Mouse (Mus musculus) left cerebral cortex, postnatal 25 days (tissue): ENCODE data around the gene Gm17581. TPM values are rescaled to one million over a fixed set of nuclear protein-coding genes. Genes with fewer than 3 reads are reported as not detected.
A peak's percentile ranks its signal among the peaks of the same experiment; 100 is the strongest.
"Not testable (repeated sequence)": the region's sequence is repeated elsewhere in the genome, so short reads cannot be mapped to it uniquely, and the experiment has no call there.

Experiments used
- DNase-seq, 2 experiments: peaks; one replicate each; pipeline ENCODE4 v3.0.0; 2022; ENCODE audit warnings: low spot score in 2 of 2, mixed read lengths in 1 of 2
- intact Hi-C: fragments of 180-260 bp; cut with DNase I; formaldehyde crosslinking; loops from one replicate; pipeline ENCODE4 v1.15.1; 2025
- total RNA-seq, 2 experiments: library from RNA; stranded (reverse); gene quantifications; 2 replicates each; pipeline ENCODE4 v1.2.3; 2021

The Gm17581 gene
- not detected for total RNA-seq

- DNase-seq, intact Hi-C loops: not testable (repeated sequence)
These were observed at the start of gene Gm17581 for GRCm38 (mm10) chr2:155735766-155736165. Gm17581 (minus strand) TSS chr2:155735866.

DNA sequence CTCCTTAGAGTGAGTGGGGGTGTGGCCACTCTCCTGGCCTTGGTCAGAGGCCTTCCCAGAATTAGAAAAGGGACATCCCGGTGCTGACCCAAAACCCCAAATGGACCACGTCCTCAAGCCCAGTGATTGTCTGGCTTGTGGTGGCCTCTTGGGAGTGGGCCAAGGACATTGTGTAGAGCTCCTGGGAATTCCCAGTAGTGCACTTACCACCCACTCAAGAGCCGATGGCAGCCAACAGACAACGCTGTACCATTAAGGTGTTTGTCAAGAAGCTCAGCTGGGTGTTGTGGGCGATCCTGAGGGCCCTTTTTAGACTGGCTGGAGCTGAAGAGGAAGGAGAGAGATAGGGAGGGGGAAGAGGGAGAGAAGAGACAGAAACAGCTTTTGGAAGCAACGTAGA is 48.9 kb upstream of the Gm17581 start:
- DNase-seq = peak; percentile 56 to 88
- intact Hi-C loops = no loop called here

DNA sequence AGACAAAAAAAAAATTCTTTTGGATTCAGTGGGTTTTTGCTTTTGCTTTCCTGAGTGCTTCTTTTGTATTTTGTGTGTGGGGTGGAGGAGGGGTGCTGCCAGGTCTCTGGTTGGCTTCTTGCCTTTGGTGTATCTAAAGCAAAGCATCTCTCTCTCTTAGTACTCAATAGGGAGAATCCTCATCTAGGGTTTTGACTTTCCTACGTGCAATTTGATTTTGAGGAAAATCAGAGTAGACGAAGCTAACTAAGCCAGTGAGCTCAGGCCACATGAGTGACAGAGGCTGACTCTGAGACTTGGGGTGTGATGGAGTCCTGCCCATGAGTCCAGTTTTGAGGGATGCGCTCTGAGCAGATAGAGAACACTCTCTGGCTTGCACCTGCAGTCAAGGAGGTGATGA is 43.8 kb upstream of the Gm17581 start:
- DNase-seq = no peak
- intact Hi-C loops = loop anchor here (5.0 kb wide), 1 partner anchor 33 kb away; no protein-coding TSS in a partner anchor

DNA sequence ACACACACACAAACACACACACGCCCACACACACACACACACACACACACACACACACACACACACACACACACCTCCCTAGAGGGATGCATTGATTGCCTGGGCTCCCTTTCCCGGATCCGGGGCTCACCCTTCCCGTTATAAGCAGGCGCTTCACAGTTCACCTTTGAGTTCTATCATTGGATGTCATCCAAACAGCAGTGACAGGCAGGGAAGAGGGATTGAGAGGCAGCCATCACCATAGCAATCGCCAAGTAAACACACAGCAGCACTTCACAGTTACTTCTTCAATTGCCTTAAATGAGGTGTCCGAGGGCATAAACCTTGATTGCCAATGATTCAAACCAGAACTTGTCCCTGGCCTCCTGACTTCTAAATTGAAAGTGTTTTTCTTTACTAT is 43.4 kb upstream of the Gm17581 start:
- DNase-seq = no peak
- intact Hi-C loops = loop anchor here (5.0 kb wide), 1 partner anchor 33 kb away; no protein-coding TSS in a partner anchor

GRCm38 (mm10) chr2:155778004-155778403 is 42.3 kb upstream of the Gm17581 start:
- intact Hi-C loops = loop anchor here (5.0 kb wide), 1 partner anchor 34 kb away; no protein-coding TSS in a partner anchor
- no peak for DNase-seq

DNA sequence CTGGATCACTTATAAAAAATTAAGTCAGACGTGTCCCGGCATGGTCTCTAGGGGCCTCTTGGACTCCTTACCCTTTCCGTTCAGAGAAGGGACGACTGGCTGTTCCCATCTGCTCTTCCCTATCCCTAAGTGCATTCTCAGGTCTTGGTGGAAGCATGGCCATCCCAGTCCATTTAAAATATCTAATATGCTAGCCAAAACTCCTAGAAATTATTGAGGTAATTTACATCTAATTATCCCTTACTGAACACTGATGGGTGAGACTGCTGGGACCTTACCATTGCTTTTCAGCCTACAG is 42.0 kb upstream of the Gm17581 start:
- intact Hi-C loops = loop anchor here (5.0 kb wide), 1 partner anchor 35 kb away; no protein-coding TSS in a partner anchor

DNA sequence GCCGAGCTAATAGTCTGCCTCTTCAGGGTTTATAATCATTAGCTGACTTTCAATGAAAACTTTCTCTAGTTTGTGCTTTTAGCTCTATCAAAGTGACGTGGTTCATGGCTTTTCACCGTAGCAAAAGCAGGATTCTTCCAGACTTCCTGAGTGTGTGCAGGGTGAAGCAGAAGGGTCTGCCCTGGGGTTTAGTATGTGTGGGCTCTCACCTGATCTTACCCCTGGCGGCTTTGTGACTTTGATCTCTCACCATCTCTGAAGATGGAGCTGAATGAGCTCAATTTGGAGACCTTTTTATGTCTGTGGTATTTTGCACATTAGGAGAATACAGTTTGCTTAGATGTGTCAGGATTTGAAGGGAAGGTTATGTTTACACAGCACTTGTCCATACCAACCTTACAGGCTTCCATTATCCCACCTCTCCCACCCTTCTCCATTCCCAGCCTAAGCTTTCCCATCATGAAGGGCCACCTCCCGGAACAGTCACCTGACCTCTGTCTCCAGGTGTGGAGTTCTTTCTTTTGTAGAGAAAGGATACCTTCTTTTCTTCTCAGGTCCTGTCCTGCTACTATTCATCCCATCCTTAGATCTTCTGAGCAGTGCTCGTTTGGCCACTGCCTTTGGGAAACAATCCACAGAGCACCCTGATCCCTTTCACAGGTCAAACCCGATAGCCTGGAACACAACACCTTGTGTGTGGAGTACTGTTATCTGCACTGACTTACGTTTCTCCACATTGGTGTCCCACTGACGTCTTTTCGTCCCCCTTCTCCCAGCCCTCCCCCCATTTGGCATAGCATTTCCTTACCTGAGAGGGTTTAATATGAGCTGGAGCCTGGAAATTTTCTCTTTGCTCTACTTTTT is 41.4 kb upstream of the Gm17581 start:
- intact Hi-C loops = loop anchor here (5.0 kb wide), 1 partner anchor 35 kb away; no protein-coding TSS in a partner anchor
- no peak for DNase-seq

More for the DNA sequence above, 42.0 kb upstream of the Gm17581 start:
- no peak for DNase-seq

GRCm38 (mm10) chr2:155775685-155776263 is 40.1 kb upstream of the Gm17581 start:
- DNase-seq = peak; percentile 52 to 59
- intact Hi-C loops = loop anchor here (5.0 kb wide), 1 partner anchor 37 kb away; no protein-coding TSS in a partner anchor

DNA sequence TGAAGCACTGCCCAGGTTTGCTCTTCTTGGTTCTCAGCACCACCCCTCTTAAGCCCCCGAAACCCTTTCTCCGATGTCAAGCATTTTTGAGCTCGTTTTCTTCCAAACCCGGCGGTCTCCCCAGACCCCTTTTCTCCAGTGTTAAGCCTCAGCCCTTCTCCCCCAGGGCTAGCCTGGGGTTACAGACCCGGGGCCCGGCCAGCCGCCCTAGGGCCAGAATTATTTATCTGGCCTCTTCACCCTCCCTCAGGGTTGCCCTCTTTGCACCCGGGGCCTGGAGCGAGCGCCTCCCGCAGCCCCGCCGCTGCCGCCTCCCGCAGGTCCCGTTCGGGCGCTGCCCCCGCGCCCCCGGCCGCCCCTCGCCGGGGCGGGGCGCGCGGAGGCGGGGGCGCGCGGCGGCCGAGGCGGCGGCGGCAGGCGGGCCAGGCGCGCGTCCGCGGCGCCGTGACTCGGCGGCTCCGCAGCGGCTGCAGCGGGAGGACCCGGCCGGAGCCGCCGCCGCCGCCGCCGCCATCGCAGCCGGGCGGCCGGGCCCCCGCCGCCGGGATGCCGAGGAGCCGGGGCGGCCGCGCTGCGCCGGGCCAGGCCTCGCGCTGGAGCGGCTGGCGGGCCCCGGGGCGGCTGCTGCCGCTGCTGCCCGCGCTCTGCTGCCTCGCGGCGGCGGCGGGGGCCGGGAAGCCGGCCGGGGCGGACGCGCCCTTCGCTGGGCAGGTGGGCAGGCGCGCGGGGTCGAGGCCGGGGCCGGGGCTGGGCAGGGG is 39.4 kb upstream of the Gm17581 start, which contains the start of gene Mmp24:
Gene Mmp24, plus strand, starts transcription at position 416 of the 758 bp plus-strand sequence.
- no peak for DNase-seq
- intact Hi-C loops = loop anchor here (5.0 kb wide), 1 partner anchor 37 kb away; no protein-coding TSS in a partner anchor

DNA sequence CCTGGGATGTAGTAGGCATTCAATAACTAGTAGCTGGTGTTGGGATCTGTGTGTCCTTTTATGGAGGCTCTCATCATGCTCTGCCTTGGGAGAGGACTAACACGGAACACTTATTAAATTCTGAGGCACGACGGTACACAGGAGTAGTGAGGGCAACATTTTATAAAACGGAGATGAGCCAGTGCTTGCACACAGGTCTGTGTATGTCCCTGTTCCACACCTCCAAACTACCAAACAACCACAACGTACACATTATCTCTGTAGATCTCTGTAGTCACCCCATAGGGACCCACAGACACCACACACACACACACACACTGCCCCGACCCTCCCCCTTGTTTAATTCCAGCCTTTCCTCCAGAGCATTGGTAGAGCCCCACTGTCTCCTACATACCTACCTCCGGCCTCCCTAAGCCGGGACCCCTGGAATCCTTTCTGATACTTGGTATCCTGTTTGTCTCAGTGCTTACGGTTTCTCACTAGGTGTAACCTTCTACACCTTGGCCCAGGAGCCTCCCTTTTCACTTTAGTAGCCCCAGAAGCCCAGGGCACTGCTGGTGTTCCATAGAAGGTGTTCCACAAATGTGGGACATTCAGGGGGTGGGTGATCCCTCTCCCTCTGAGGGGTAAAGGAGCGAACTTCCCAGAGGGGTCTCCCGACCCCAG is 38.7 kb upstream of the Gm17581 start:
- DNase-seq = no peak
- intact Hi-C loops = no loop called here

DNA sequence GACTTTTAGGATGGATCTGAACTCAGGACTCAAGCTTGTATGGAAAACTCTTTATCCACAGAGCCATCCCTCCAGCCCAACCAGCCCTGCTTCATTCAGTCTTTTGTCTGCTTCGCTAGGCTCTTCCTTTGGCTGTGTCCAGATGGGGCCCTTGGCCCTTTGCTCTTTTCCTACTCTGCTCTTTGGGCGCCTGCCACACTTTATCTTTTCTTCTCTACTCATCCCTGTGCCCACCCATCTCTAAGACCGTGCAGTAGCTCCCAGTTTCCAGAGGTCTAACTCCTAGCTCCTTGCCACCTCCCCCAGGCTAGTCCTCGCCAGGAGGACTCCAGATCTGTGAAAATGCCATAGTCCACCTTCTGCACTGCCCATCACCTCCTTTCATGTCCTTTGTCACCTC is 38.0 kb upstream of the Gm17581 start:
- no peak for DNase-seq
- intact Hi-C loops = no loop called here

GRCm38 (mm10) chr2:155764679-155765418 is 29.2 kb upstream of the Gm17581 start:
- peak; percentile 63 to 66 for DNase-seq
- intact Hi-C loops = loop anchor here (1.0 to 5.0 kb wide), 3 partner anchors 69 to 248 kb away; partner anchors contain the start of genes Acss2 and Ggt7

DNA sequence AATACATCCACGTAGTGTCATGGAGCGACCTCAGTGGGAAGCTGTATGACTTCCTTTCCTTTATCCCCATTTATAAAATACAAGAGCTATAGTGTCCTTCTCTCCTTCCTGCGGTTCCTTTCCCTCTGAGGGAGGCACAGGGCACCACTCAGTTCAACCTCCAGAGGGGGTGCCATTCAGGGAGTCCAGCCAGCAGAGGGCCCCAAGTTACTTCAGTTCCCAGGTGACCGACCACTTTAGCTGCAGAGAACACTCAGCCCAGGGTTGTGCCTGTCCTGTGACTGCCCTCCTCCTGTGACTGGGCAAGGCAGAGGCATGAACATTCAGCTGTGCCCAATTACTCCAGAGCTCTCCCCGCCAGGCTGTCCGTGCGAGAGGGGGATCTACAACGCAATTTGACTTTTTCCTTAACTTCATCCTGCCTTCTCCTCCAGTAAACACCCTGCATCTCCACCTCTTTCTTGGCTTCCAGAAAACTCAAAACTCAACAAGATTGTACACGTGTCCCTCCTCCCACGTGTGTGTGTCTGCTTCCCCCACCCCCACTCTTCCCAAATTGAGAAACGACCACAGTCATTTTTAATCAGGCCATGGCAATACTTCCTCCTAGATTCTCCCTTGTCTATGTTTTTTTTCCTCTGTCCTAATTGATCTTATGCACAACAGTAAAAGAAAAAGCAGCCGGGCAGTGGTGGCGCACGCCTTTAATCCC is 21.3 kb upstream of the Gm17581 start:
- intact Hi-C loops = no loop called here
- no peak for DNase-seq

DNA sequence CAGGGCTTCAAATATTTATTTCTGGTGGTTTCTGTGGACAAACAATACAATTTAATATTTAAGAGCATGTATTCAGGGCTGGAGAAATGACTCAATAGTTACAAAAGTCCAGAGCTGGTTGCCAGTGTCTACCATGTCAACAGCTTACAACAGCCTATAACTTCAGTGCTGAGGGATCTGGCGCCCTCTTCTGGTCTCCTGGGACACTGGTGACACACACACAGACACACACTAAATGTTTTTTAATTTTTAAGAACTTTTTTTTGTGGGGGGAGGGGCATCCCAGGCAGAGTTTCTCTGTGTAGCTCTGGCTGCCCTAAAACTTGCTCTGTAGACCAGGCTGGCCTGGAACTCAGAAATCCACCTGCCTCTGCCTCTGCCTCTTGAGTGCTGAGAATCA is 20.1 kb upstream of the Gm17581 start:
- no peak for DNase-seq
- intact Hi-C loops = no loop called here

GRCm38 (mm10) chr2:155751014-155751786 is 15.5 kb upstream of the Gm17581 start, which contains the start of gene Procr:
Procr (plus strand) TSS chr2:155751117.
- no peak for DNase-seq
- intact Hi-C loops = no loop called here

DNA sequence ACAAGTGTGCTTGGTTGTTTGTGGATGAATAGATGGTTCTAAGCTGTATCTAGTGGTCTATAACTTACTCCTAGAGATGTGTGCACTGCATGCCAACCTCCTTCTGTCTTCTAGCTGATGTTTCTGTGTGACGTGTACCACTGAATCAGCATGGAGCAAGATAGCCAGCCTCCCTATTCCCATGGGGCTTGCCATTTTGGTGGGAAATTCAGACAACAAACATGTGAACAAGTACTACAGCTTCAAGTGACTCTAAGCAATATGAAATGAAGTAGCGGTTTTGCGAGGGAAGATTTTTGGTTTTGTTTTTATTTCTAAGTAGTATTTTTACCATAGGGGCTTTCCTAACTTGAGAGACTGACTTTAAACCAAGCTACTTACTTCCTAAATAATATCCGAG is 13.7 kb upstream of the Gm17581 start:
- no peak for DNase-seq
- intact Hi-C loops = no loop called here

DNA sequence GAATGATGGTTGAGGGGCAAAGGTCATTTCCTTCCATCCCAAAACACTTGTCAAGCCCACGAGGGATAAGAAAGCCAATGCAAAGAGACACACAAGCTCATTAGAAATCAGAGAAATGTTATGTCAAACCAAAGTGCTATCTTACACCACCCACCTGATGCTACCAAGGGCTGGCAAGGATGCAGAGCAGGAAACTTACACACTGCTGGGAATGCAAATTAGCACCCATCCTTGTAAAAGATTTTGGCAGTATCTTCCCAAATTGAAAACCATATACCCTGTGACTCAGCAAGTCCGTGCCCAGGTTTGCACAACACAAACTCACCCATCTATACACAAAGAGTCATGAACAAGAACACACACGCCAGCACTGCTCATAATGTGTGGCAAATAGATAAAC is 9.8 kb upstream of the Gm17581 start:
- DNase-seq = peak in 1 of 2 experiments; percentile 56

More for the DNA sequence above, 9.8 kb upstream of the Gm17581 start:
- intact Hi-C loops = no loop called here
